Mouse (Mus musculus) left cerebral cortex, postnatal 25 days (tissue): ENCODE results near the gene Adck2. TPM values are rescaled to one million over a fixed set of nuclear protein-coding genes. Genes with fewer than 3 reads are reported as not detected.
A peak's percentile ranks its signal among the peaks of the same experiment; 100 is the strongest.

Source experiments
- DNase-seq, 2 experiments: peaks; one replicate each; pipeline ENCODE4 v3.0.0; 2022; ENCODE audit warnings: low spot score in 2 of 2, mixed read lengths in 1 of 2
- intact Hi-C: fragments of 180-260 bp; cut with DNase I; formaldehyde crosslinking; loops from one replicate; pipeline ENCODE4 v1.15.1; 2025
- total RNA-seq, 2 experiments: library from RNA; stranded (reverse); gene quantifications; 2 replicates each; pipeline ENCODE4 v1.2.3; 2021

Adck2 gene
- total RNA-seq, 2 experiments from 2014 or later, result 28.1 to 31.0 TPM

DNA sequence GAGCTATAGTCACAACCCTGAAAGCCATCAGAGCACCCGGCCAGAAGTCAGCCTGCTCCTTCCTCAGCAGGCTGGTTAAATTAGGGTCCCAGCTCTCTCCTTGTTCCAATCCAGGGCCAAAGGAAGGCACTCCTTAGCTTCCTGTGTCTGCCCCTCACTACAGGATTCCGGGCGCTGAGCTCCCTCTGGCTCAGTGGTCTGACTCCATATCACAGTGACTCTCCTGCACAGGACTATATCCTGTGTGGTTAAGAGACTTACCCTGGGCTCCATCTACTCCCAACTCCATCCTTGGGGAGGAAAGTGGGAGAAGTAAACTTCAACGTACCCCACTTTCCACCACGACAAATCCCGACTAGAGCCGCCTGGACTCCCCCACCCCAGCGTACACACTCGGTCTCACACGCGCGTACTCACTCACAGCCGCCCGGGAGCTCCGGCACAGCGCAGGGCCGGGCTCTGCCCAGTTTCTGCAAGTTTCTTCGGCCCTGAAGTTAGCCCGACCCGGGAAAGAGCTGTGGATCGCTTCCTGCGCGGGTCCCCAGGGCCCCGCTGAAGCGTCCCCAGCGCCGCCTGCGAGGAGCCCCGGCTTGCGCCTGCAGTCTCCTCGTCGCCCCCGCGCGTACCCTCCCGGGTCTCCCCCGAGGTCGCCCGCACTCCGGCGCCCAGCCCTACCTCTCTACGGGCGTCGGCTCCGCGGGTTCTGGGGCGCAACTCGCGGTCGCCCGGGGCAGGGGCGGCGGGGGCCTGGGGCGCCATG, 16.6 kb upstream of the Adck2 start:
- intact Hi-C loops, result loop anchor here (5.0 kb wide), 1 partner anchor 40 kb away; no protein-coding TSS in a partner anchor
- peak; percentile 20 to 37 for DNase-seq

DNA sequence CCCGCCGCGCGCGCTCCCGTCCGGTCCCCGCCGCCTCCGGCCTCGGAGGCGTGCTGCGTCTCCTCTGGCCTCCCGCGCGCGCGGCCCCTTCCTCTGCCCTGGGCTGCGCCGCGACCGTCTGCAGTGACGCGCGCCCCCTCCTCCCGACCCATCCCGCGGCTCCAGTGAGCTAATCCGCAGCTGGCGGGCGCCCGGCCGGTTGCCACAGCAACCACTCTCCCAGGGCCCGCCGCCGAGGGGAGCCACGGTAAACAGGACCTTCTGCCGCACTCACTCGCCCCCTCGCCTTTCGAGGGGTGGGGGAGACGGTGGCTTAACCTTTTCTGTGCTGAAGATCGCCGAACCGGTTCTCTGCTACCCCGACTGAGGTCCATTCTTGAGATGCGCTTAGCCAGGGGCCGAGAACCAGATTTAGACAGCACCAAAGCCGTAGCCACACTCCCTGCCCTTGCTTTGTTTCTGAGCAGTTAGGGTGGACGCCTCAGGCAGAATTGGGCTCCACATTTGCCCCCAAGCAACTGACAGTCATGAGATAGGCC, 15.9 kb upstream of the Adck2 start, which contains the start of gene Dennd2a:
Gene Dennd2a, minus strand, starts transcription at position 145 of the 539 bp plus-strand sequence.
- DNase-seq, result peak; percentile 86
- intact Hi-C loops, result loop anchor here (5.0 kb wide), 1 partner anchor 40 kb away; no protein-coding TSS in a partner anchor

GRCm38 (mm10) chr6:39559276-39559939, 14.3 kb upstream of the Adck2 start:
- DNase-seq, result no peak
- intact Hi-C loops, result loop anchor here (5.0 kb wide), 1 partner anchor 42 kb away; no protein-coding TSS in a partner anchor

GRCm38 (mm10) chr6:39562166-39563015, 11.3 kb upstream of the Adck2 start:
- intact Hi-C loops, result loop anchor here (1.0 kb wide), 1 partner anchor 99 kb away; no protein-coding TSS in a partner anchor
- peak; percentile 88 to 95 for DNase-seq

GRCm38 (mm10) chr6:39567528-39567927, 6.1 kb upstream of the Adck2 start:
- peak in 1 of 2 experiments; percentile 55 for DNase-seq
- intact Hi-C loops, result loop anchor here (1.0 to 5.0 kb wide), 2 partner anchors 104 to 150 kb away; no protein-coding TSS in a partner anchor

GRCm38 (mm10) chr6:39570426-39570825, 3.2 kb upstream of the Adck2 start:
- DNase-seq, result no peak
- intact Hi-C loops, result no loop called here

DNA sequence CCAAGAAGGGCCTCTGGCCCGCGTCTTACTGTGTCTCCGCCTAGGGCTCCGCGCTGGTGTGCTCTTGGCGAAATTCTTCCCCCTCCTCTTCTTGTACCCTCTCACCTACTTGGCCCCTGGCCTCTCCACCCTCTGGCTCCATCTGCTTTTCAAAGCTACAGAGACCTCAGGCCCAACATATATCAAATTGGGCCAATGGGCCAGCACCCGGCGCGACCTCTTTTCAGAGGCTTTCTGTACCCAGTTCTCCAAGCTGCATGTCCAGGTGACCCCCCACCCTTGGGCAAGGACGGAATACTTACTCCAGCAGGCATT, 839 bp downstream of the Adck2 start:
- intact Hi-C loops, result no loop called here
- DNase-seq, result no peak

- DNase-seq, result no peak
- intact Hi-C loops, result no loop called here
Measured at GRCm38 (mm10) chr6:39574951-39575350, 1.3 kb downstream of the Adck2 start.

GRCm38 (mm10) chr6:39579552-39579951, 5.9 kb downstream of the Adck2 start:
- intact Hi-C loops, result no loop called here
- peak in 1 of 2 experiments; percentile 84 for DNase-seq

- DNase-seq, result no peak
- intact Hi-C loops, result no loop called here
Measured at GRCm38 (mm10) chr6:39580558-39580957, 6.9 kb downstream of the Adck2 start.

DNA sequence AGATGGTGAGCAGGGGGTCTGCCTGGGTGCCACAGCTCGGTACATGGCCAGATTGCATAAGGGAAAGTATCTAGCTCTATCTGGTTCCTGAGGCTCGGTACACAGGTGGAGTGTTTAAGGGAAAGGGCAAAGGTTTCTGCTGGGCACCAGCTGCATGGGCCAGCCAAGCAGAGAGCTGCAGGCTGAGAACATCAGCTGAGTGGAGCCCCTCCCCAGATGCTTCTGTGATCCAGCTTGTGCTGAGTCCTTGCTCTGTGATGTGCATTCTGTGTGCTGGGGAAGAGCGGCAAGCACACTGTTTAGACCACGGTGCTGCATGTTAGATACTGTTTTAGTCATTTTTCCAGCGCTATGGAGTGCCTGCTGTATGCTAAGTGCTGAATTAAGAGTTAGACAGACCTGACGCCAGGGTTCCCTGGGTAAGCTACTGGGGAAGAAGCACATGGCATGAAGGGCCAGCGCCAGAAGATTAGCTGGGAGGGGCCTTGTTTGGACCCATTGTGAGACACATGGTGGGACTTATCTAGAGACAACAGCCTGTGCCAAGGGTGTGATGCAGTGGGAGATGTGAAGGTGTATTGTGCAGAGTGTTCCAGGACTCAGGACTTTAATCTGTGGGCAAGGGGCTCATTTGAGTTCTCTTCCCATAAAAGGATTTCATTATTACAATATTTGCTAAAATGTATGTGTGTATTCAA, 7.6 kb downstream of the Adck2 start:
- DNase-seq, result no peak
- intact Hi-C loops, result no loop called here

DNA sequence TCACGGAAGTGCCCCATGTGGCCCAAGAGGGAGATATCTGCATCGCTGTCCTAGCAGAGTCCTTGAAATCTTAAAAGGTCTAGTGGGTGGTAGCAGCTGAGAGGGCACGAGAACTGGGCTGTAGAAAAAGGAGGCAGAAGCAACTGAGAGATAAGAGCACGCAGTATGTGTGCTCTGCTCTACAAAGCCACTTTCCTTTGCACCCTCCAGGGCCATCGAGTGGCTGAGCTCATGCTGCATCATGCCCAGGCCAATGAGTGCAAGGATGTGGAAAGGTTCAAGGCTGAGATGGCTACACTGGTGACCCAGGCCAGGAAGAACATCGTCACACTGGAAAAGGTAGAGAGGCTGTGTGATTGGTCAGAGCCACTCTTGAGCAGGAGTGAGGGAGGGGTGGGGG, 11.8 kb downstream of the Adck2 start, which contains the start of gene Gm42420:
Gene Gm42420, plus strand, starts transcription at position 237 of the 400 bp plus-strand sequence.
- intact Hi-C loops, result no loop called here
- DNase-seq, result no peak

DNA sequence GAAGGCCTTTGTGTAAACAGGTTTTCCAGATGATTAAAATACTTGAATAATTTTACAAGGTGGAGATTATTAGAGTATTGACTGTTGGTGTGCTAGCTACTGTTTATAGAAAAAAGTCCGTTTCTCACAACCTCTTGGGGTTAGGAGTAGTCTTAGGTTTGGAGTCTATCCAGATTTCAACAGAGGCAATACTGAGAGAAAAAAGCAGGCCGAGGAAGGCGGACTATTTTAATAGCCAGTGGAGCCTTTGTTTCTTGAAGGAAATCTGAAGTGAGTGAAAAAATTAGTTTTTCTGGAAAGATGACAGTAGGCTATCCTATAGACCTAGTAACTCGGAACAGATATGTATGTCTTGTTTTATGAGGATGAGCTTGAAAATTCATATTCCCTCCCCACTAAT, 17.8 kb downstream of the Adck2 start:
- intact Hi-C loops, result no loop called here
- DNase-seq, result no peak

GRCm38 (mm10) chr6:39592401-39593214, 18.9 kb downstream of the Adck2 start, which contains the start of gene Ndufb2:
Ndufb2 (plus strand) TSS chr6:39592574.
- peak; percentile 96 to 97 for DNase-seq
- intact Hi-C loops, result no loop called here

DNA sequence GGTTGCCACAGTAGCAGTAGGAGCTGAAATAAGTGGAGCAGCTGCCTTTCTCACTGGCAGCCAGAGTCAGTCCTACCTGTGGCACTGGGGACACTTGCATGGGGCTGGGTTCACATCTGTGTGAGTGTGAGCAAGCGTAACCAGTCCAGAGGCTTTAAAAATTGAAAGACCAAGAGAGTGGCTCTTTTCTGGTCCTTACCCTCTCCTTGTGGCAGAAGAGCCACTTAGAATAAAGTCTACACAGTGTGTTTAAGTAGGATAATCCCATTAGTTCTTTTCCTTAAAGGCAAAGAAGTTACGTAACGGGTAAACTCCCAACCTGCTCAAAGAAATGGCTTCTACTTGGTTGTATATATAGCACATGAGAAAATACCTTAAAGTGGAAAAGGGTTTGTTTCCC, 27.2 kb downstream of the Adck2 start:
- DNase-seq, result no peak
- intact Hi-C loops, result no loop called here

DNA sequence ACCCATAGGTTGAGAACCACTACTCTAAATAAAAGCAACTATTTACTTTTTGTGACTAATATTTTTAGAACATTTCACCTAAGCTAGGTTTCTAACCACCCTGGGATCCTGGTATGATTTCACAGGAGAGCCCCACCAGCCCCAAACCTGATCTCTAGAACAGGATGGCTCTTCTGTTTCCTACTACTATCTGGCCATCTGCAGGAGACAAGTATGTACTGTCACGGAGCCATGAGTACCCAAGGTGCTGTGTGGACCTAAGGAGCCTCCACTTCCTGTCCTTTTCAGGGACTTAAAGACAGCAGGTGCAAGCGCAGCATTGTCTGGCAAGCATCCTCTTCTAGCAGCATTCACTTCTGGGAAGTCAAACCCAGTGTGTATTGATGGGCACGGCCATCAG, 28.2 kb downstream of the Adck2 start:
- intact Hi-C loops, result no loop called here

GRCm38 (mm10) chr6:39604565-39604964, 30.9 kb downstream of the Adck2 start:
- intact Hi-C loops, result no loop called here
- DNase-seq, result peak; percentile 25 to 62

More for the DNA sequence above, 28.2 kb downstream of the Adck2 start:
- no peak for DNase-seq

DNA sequence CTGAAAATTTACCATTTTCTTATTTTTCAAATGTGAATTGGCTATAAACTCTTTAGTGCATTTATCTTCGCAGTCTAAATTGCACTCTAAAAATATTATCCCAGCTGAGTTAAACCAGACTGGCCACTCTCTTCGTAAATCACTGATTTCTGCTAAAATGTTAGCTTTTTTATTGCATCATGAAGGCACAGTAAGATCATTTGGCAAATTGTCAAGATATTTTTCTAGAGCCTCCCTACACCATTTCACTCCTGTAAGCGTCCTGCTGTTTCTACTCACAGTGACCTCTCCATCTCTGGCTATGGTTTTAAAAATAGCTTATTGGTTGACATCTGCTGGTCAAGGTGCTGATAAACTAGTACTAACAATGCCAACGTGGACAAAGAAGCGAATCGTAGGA, 32.4 kb downstream of the Adck2 start:
- intact Hi-C loops, result loop anchor here (5.0 kb wide), 1 partner anchor 176 kb away; no protein-coding TSS in a partner anchor
- DNase-seq, result no peak
